Mouse (Mus musculus) mammary gland, adult 2 months (tissue): ENCODE results near the gene Gm28845. TPM values are rescaled to one million over a fixed set of nuclear protein-coding genes. Genes with fewer than 3 reads are reported as not detected.

Experiments used
- polyA plus RNA-seq: library from polyadenylated mRNA; depleted of rRNA; stranded (reverse); fragments of >200 nt; gene quantifications from 2 replicates; pipeline ENCODE4 v1.2.3, GENCODE M21; 2012; ENCODE audit warnings: low replicate concordance; rRNA removed

The Gm28845 gene
- polyA plus RNA-seq = not detected in 2 replicates

GRCm38 (mm10) chr1:65119438-65119837 is at the start of gene Gm28845:
Gene Gm28845, minus strand, starts transcription at chr1:65119558.

GRCm38 (mm10) chr1:65122574-65123372 is 3.4 kb upstream of the Gm28845 start, which contains the start of gene D630023F18Rik:
Gene D630023F18Rik, minus strand, starts transcription at chr1:65123214.

GRCm38 (mm10) chr1:65103273-65103672 is 16.1 kb downstream of the Gm28845 start, which contains the start of gene Cryga:
Gene Cryga, minus strand, starts transcription at chr1:65103373.

GRCm38 (mm10) chr1:65082188-65082587 is 37.2 kb downstream of the Gm28845 start, which contains the start of gene Crygb:
Gene Crygb, minus strand, starts transcription at chr1:65082288.

GRCm38 (mm10) chr1:65073589-65073988 is 45.8 kb downstream of the Gm28845 start, which contains the start of gene Crygc:
Gene Crygc, minus strand, starts transcription at chr1:65073689.

GRCm38 (mm10) chr1:65063352-65063751 is 56.0 kb downstream of the Gm28845 start, which contains the start of gene Crygd:
Gene Crygd, minus strand, starts transcription at chr1:65063452.

GRCm38 (mm10) chr1:65050952-65051351 is 68.4 kb downstream of the Gm28845 start, which contains the start of gene Cryge:
Gene Cryge, minus strand, starts transcription at chr1:65051149.

Other genes starting within 250 kb of the Gm28845 start
- 6.5 and 9.0 TPM in 2 replicates for gene Plekhm3, start 162.7 kb downstream of the Gm28845 start, polyA plus RNA-seq
- 0.55 and 1.3 TPM in 2 replicates for gene Akr1cl, start 86.8 kb downstream of the Gm28845 start, polyA plus RNA-seq
- gene Cryge, start 68.4 kb downstream of the Gm28845 start, polyA plus RNA-seq = not detected in 2 replicates
- not detected in 2 replicates for gene Crygd, start 56.1 kb downstream of the Gm28845 start, polyA plus RNA-seq
- gene Crygc, start 45.9 kb downstream of the Gm28845 start, polyA plus RNA-seq = not detected in 2 replicates
- gene Crygb, start 37.3 kb downstream of the Gm28845 start, polyA plus RNA-seq = not detected in 2 replicates
- not detected in 2 replicates for gene Cryga, start 16.2 kb downstream of the Gm28845 start, polyA plus RNA-seq
- 0.20 TPM in 1 of 2 replicates, not detected in the other for gene D630023F18Rik, start 3.7 kb upstream of the Gm28845 start, polyA plus RNA-seq
- 49.3 and 108 TPM in 2 replicates for gene Idh1, start 66.9 kb upstream of the Gm28845 start, polyA plus RNA-seq
- gene Pikfyve, start 67.1 kb upstream of the Gm28845 start, polyA plus RNA-seq = 10.1 and 13.3 TPM in 2 replicates
- gene Pth2r, start 162.5 kb upstream of the Gm28845 start, polyA plus RNA-seq = not detected in 2 replicates